Mouse (Mus musculus) heart, adult 2 months (tissue): ENCODE data around the gene Mrps35.

Experiments
- CTCF ChIP-seq: fragments of 200-600 bp; IDR thresholded peaks from 2 replicates; pipeline ENCODE4 v1.8.1; 2022; ENCODE audit warnings: antibody characterized with exemption, mild to moderate bottlenecking, moderate library complexity
- EP300 ChIP-seq: fragments of 200-500 bp; IDR thresholded peaks from 2 replicates; pipeline ENCODE4 v1.6.1; 2011; ENCODE audit warnings: low read depth, low read length, control low read depth; ENCODE audit not compliant: insufficient read depth

GRCm38 (mm10) chr6:147052440-147052839 is 9.9 kb downstream of the Mrps35 start:
- TF ChIP-seq CTCF (no peak), EP300 (no peak)
